Mouse (Mus musculus) megakaryocyte, embryonic 14.5 days (primary cell): Measurements from ENCODE around the gene Krtdap. TPM values are rescaled to one million over a fixed set of nuclear protein-coding genes. Genes with fewer than 3 reads are reported as not detected.
"Not testable (repeated sequence)": the region's sequence is repeated elsewhere in the genome, so short reads cannot be mapped to it uniquely, and the experiment has no call there.

Experiments used
- H3K27me3 ChIP-seq: replicated peaks from 2 replicates; pipeline ENCODE3; 2012; ENCODE audit warnings: inconsistent platforms
- H3K36me3 ChIP-seq: replicated peaks from 2 replicates; pipeline ENCODE3; 2012; ENCODE audit warnings: low read length, inconsistent platforms, mixed read lengths
- H3K4me1 ChIP-seq: 2 replicates; pipeline ENCODE4 v1.6.1; 2012; ENCODE audit warnings: inconsistent platforms
- H3K4me3 ChIP-seq: replicated peaks from 2 replicates; pipeline ENCODE3; 2012; ENCODE audit warnings: moderate library complexity, mild to moderate bottlenecking, inconsistent platforms
- H3K9me3 ChIP-seq: 2 replicates; pipeline ENCODE4 v1.6.1; 2012; ENCODE audit warnings: inconsistent platforms
- FLI1 ChIP-seq: IDR thresholded peaks from 2 replicates; pipeline ENCODE4 v1.6.1; 2012; ENCODE audit warnings: low read length, inconsistent platforms, mixed read lengths
- GATA1 ChIP-seq: IDR thresholded peaks from 3 replicates; pipeline ENCODE4 v1.6.1; 2012; ENCODE audit warnings: mixed read lengths, low read length, inconsistent platforms, borderline replicate concordance
- polyA plus RNA-seq: library from polyadenylated mRNA; stranded (reverse); fragments of >175 nt; gene quantifications from 2 replicates; pipeline ENCODE4 v1.2.3, GENCODE M21; 2012; ENCODE audit warnings: low replicate concordance; ENCODE audit not compliant: insufficient read depth

Krtdap gene
- polyA plus RNA-seq, 1 experiment = not detected

- H3K4me3 ChIP-seq = no peak overlapping the region
- peaks cover 10% of the 10 kb centered on the region for H3K36me3 ChIP-seq
- TF ChIP-seq FLI1 = no peak
- no peak for TF ChIP-seq GATA1
- H3K27me3 ChIP-seq = no peaks in the 10 kb centered on the region
- H3K9me3 ChIP-seq = peaks cover 8% of the 10 kb centered on the region
- H3K4me1 ChIP-seq = peaks cover 62% of the 10 kb centered on the region
Observed at GRCm38 (mm10) chr7:30829428-30829827, 41.7 kb downstream of the Krtdap start.

DNA sequence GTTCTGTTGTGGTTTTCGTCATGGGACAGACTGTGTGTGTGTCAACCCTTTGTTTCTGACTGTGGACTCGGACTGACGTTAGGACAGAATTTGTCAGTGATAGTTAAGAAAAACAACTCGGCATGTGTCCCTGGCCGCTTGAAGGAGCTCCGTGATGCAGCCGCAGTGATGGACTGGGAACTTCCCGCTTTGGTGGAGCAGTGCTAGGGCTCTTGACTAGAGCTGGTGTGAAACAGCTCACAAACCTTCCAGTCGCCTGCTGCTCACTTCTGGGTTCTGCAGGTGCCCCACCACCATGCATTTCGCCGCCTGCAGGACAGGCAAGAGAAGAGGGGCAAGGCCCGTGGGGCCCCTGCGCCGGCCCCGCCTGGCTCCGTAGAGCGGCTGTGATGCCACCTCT, 44.6 kb downstream of the Krtdap start:
- TF ChIP-seq FLI1 (no peak), GATA1 (no peak)
- Histone ChIP-seq H3K4me3 (peak overlapping the region; percentile 28), H3K9me3 (peaks cover 6% of the 10 kb centered on the region), H3K27me3 (no peaks in the 10 kb centered on the region), H3K36me3 (peaks cover 22% of the 10 kb centered on the region), H3K4me1 (peaks cover 63% of the 10 kb centered on the region)

DNA sequence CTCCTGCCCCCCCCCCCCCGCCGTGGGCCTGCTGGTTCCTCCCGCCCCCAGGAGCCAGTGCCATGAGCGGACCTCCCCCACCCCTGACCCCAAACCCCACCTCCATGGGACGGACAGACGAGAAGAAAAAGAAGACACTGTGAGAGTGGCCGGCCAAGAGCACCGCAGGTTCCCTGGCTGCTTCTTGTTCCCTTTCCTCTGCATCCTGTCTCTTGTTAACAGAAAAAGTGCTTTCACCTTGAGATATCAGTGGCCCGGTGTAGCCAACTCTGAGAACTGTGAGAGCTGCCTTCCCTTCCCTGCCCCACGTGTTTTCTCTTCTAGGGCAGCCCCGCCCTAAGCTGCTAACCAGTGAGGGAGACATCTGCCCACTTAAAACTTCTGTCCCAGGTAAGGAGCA, 45.0 kb downstream of the Krtdap start:
- peaks cover 63% of the 10 kb centered on the region for H3K4me1 ChIP-seq
- peaks cover 18% of the 10 kb centered on the region for H3K36me3 ChIP-seq
- H3K4me3 ChIP-seq, H3K27me3 ChIP-seq, H3K9me3 ChIP-seq: not testable (repeated sequence)

DNA sequence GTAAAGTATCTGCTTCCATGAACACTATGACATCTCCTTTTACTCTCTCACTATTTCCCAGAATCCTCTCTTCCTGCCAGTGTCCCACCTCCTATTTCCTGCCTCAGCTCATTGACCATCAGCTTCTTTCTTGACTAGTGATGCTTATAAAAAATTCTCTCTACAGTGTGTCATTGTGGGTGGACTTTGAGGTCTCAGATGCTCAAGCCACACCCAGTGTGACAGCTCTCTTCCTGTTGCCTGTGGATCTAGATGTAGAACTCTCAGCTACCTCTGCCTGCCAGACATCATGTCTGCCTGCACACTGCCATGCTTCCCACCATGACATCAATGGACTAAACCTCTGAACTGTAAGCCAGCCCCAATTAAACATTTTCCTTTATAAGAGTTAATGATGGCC, 49.6 kb downstream of the Krtdap start:
- no peaks in the 10 kb centered on the region for H3K27me3 ChIP-seq
- no peak overlapping the region for H3K4me3 ChIP-seq
- TF ChIP-seq FLI1 = no peak
- no peak for TF ChIP-seq GATA1
- no peaks in the 10 kb centered on the region for H3K9me3 ChIP-seq
- H3K36me3 ChIP-seq = peaks cover 13% of the 10 kb centered on the region
- peaks cover 80% of the 10 kb centered on the region for H3K4me1 ChIP-seq

- Histone ChIP-seq H3K4me3 (no peak overlapping the region), H3K36me3 (peaks cover 13% of the 10 kb centered on the region), H3K27me3 (no peaks in the 10 kb centered on the region), H3K9me3 (no peaks in the 10 kb centered on the region), H3K4me1 (peaks cover 97% of the 10 kb centered on the region)
- TF ChIP-seq FLI1 = no peak
- no peak for TF ChIP-seq GATA1
Observed at GRCm38 (mm10) chr7:30840306-30840705, 52.6 kb downstream of the Krtdap start.

Other genes with a start within 250 kb of the Krtdap start
- gene Hspb6, start 235.7 kb upstream of the Krtdap start, polyA plus RNA-seq = 6.0 and 17.2 TPM in 2 replicates
- 11.6 and 51.8 TPM in 2 replicates for gene Proser3, start 235.6 kb upstream of the Krtdap start, polyA plus RNA-seq
- 49.3 and 62.3 TPM in 2 replicates for gene Lin37, start 228.1 kb upstream of the Krtdap start, polyA plus RNA-seq
- 52.8 and 64.1 TPM in 2 replicates for gene U2af1l4, start 224.6 kb upstream of the Krtdap start, polyA plus RNA-seq
- 0.70 TPM in 1 of 2 replicates, not detected in the other for gene Gm49396, start 224.6 kb upstream of the Krtdap start, polyA plus RNA-seq
- 21.1 and 77.9 TPM in 2 replicates for gene Psenen, start 224.3 kb upstream of the Krtdap start, polyA plus RNA-seq
- 4.3 and 15.3 TPM in 2 replicates for gene Igflr1, start 222.5 kb upstream of the Krtdap start, polyA plus RNA-seq
- 20.0 and 47.0 TPM in 2 replicates for gene Kmt2b, start 199.2 kb upstream of the Krtdap start, polyA plus RNA-seq
- 0.10 TPM in 1 of 2 replicates, not detected in the other for gene Zbtb32, start 189.0 kb upstream of the Krtdap start, polyA plus RNA-seq
- 1.2 TPM in 1 of 2 replicates, not detected in the other for gene Upk1a, start 175.0 kb upstream of the Krtdap start, polyA plus RNA-seq
- gene Cox6b1, start 161.7 kb upstream of the Krtdap start, polyA plus RNA-seq = 82.5 and 197 TPM in 2 replicates
- gene Etv2, start 152.0 kb upstream of the Krtdap start, polyA plus RNA-seq = 0.44 TPM in 1 of 2 replicates, not detected in the other
- 261 and 484 TPM in 2 replicates for gene Rbm42, start 137.6 kb upstream of the Krtdap start, polyA plus RNA-seq
- 2.3 and 13.7 TPM in 2 replicates for gene Haus5, start 122.9 kb upstream of the Krtdap start, polyA plus RNA-seq
- gene Pmis2, start 116.3 kb upstream of the Krtdap start, polyA plus RNA-seq = not detected in 2 replicates
- gene 2200002J24Rik, start 89.0 kb upstream of the Krtdap start, polyA plus RNA-seq = not detected in 2 replicates
- 0.10 TPM in 1 of 2 replicates, not detected in the other for gene Atp4a, start 75.7 kb upstream of the Krtdap start, polyA plus RNA-seq
- 25.4 and 46.3 TPM in 2 replicates for gene Tmem147, start 58.4 kb upstream of the Krtdap start, polyA plus RNA-seq
- not detected in 2 replicates for gene Gapdhs, start 44.2 kb upstream of the Krtdap start, polyA plus RNA-seq
- gene Sbsn, start 36.4 kb upstream of the Krtdap start, polyA plus RNA-seq = 0.21 TPM in 1 of 2 replicates, not detected in the other
- gene Dmkn, start 24.1 kb upstream of the Krtdap start, polyA plus RNA-seq = not detected in 2 replicates
- gene Ffar2, start 35.9 kb downstream of the Krtdap start, polyA plus RNA-seq = 5.8 and 8.9 TPM in 2 replicates
- not detected in 2 replicates for gene Ffar3, start 68.3 kb downstream of the Krtdap start, polyA plus RNA-seq
- gene Ffar1, start 73.7 kb downstream of the Krtdap start, polyA plus RNA-seq = 0.16 TPM in 1 of 2 replicates, not detected in the other
- 0.03 TPM in 1 of 2 replicates, not detected in the other for gene Cd22, start 92.4 kb downstream of the Krtdap start, polyA plus RNA-seq
- 1.2 TPM in 1 of 2 replicates, not detected in the other for gene Mag, start 127.0 kb downstream of the Krtdap start, polyA plus RNA-seq
- not detected in 2 replicates for gene Hamp2, start 136.8 kb downstream of the Krtdap start, polyA plus RNA-seq
- gene Hamp, start 156.1 kb downstream of the Krtdap start, polyA plus RNA-seq = not detected in 2 replicates
- 122 and 127 TPM in 2 replicates for gene Usf2, start 168.9 kb downstream of the Krtdap start, polyA plus RNA-seq
- gene Lsr, start 185.6 kb downstream of the Krtdap start, polyA plus RNA-seq = 2.1 TPM in 1 of 2 replicates, not detected in the other
- gene Fam187b, start 185.9 kb downstream of the Krtdap start, polyA plus RNA-seq = not detected in 2 replicates